Mouse (Mus musculus) stomach, embryonic 16.5 days (tissue): Measurements from ENCODE around the gene Prkaa1. TPM values are rescaled to one million over a fixed set of nuclear protein-coding genes. Genes with fewer than 3 reads are reported as not detected.
"Not testable (repeated sequence)": the region's sequence is repeated elsewhere in the genome, so short reads cannot be mapped to it uniquely, and the experiment has no call there.

ENCODE experiments used
- ATAC-seq: fragments of 200-750 bp; cut with Nextera tagmentation; 2 replicates; pipeline ENCODE4 v1.8.0; 2017; ENCODE audit warnings: moderate number of reproducible peaks, moderate TSS enrichment; ENCODE audit not compliant: insufficient read depth, low FRiP score
- H3K27ac ChIP-seq: fragments of 300-500 bp; sonication (generic); 2 replicates; pipeline ENCODE4 v1.5.1; 2014; ENCODE audit warnings: low read length
- H3K27me3 ChIP-seq: fragments of 300-500 bp; sonication (generic); 2 replicates; pipeline ENCODE4 v1.6.1; 2014; ENCODE audit warnings: low read length, control low read depth, mixed read lengths; ENCODE audit not compliant: control insufficient read depth, insufficient read depth
- H3K36me3 ChIP-seq: fragments of 300-500 bp; sonication (generic); 2 replicates; pipeline ENCODE4 v1.6.1; 2014; ENCODE audit warnings: low read length; ENCODE audit not compliant: control insufficient read depth, insufficient read depth
- H3K4me1 ChIP-seq: fragments of 300-500 bp; sonication (generic); 2 replicates; pipeline ENCODE4 v1.6.1; 2014; ENCODE audit warnings: low read length, control low read depth, mixed read lengths; ENCODE audit not compliant: control insufficient read depth, insufficient read depth
- H3K4me2 ChIP-seq: fragments of 300-500 bp; sonication (generic); 2 replicates; pipeline ENCODE4 v1.6.1; 2014; ENCODE audit warnings: low read depth, low read length, mixed read lengths
- H3K4me3 ChIP-seq: fragments of 300-500 bp; sonication (generic); replicated peaks from 2 replicates; pipeline ENCODE4 v1.5.1; 2014; ENCODE audit warnings: mild to moderate bottlenecking, low read length
- H3K9ac ChIP-seq: fragments of 300-500 bp; sonication (generic); 2 replicates; pipeline ENCODE4 v1.6.1; 2014; ENCODE audit warnings: low read length
- H3K9me3 ChIP-seq: fragments of 300-500 bp; sonication (generic); replicated peaks from 2 replicates; pipeline ENCODE4 v1.6.1; 2016; ENCODE audit warnings: low read length, control low read depth; ENCODE audit not compliant: control insufficient read depth
- WGBS: fragments of 180-500 bp; shearing (Covaris S2); extraction: QIAGEN DNeasy Blood & Tissue Kit; methylation state at CpG from one replicate; pipeline ENCODE4 v1.1.7; 2014; 5-methylcytosine and 5-hydroxymethylcytosine counted together
- polyA plus RNA-seq: library from polyadenylated mRNA; unstranded; fragments of >200 nt; fragmentation: Nextera tagmentation; extraction: Ambion mirVana; gene quantifications from 2 replicates; pipeline ENCODE4 v1.2.1, GENCODE M21; 2015

Gene Prkaa1
- polyA plus RNA-seq, 1 experiment from 2014 or later, result 24.2 TPM

DNA sequence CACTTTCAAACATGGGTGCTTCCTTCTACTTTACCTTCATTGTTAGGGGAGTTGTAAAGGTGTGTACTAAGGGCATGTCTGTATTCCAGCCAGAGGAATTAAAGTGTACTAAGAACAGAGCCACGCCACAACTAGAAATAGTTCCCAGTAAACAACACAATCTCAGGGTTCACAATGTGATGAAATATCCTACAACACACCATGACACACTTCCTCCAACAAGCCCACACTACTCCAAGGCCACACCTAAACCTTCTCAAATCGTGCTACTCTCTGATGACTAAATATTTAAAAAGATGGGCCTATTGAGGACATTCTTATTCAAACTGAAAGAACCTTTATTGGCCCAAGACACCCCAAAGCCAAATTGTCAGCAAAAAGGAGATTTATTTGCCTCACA lies 16.2 kb upstream of the Prkaa1 start:
- Histone ChIP-seq H3K36me3 (0 out of 2 replicates have a peak, but pooled peaks cover 5% of the 10 kb centered on the region), H3K27ac (no peak overlapping the region; the same call in 1 of the 2 replicates), H3K9ac (no peak overlapping the region), H3K9me3 (no peaks in the 10 kb centered on the region), H3K4me1 (no peaks in the 10 kb centered on the region), H3K27me3 (no peaks in the 10 kb centered on the region), H3K4me3 (no peak overlapping the region), H3K4me2 (no peak overlapping the region)
- no peak for ATAC-seq
- WGBS, result 81% methylated on average over 2 of the region's 2 CpGs

DNA sequence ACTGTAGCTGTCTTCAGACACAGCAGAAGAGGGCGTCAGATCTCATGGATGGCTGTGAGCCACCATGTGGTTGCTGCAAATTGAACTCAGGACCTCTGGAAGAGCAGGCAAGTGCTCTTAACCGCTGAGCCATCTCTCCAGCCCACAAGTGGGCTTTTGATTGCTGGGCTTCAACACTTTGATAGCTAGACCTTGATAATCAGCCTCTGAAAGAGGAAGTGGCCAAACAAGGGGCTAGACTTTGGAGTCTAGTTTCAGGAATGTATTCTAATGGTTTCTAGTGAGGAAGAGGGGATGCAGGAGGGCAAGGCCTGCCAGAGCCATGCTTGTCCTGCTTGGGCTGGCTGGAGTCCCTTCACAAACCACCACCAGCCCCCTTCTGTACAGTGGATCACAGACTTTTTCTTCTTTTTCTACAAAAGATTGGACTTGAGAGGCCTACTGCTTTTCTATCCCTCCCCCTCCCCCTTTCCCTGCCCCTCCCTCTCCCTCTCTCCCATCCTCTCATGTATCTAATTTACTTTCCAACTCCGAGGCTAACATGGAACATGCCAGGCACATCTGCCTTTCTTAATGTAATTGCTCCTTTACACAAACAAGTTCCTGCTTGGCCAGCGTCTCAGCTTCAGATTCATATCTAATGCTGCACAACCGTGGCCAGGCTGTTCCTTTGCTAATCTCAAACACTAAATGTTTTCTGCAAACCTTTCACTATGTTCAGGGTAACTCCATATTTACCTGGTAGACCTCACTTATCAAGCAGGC lies 15.3 kb upstream of the Prkaa1 start:
- 52% methylated on average over 5 of the region's 5 CpGs for WGBS
- H3K4me1 ChIP-seq, result no peaks in the 10 kb centered on the region
- ATAC-seq, result no peak

DNA sequence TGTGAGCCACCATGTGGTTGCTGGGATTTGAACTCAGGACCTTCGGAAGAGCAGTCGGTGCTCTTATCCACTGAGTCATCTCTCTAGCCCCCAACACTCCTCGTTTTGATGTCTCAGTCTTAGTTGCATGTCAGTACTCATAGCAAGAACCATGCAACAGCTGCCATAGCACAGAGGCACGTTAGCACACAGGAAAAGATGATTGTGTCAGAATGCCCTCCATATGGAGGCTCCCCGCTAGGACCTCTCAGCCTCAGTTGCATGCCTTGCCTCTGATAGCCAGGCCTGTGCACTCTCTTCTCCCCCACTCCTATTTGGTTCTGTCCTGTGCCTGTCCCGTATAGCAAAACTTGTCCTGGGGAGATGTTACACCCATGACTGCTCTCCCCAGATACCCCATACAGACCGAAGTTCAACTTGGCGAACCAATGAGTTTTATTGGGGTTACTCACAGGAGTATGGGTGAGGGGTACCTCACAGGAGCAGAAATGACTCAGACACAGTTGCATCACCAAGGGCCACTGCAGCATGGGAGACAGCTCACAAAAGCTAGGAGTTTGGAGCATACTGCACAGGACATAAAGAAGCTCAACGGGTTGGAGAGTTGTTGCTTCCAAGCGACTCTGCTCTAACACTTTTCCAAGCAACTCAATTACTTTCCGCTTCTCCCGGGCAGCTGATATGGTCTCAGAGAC lies 14.4 kb upstream of the Prkaa1 start:
- no peaks in the 10 kb centered on the region for H3K36me3 ChIP-seq
- no peak overlapping the region for H3K9ac ChIP-seq
- no peak overlapping the region for H3K4me2 ChIP-seq
- H3K4me1 ChIP-seq, result no peaks in the 10 kb centered on the region
- H3K4me3 ChIP-seq, result no peak overlapping the region
- 87% methylated on average over 12 of the region's 12 CpGs for WGBS
- H3K27ac ChIP-seq, result no peak overlapping the region
- no peaks in the 10 kb centered on the region for H3K9me3 ChIP-seq
- no peaks in the 10 kb centered on the region for H3K27me3 ChIP-seq
- ATAC-seq, result peak; percentile 33; the same call in 1 of the 2 replicates

More for the DNA sequence above, 15.3 kb upstream of the Prkaa1 start:
- no peak overlapping the region for H3K4me3 ChIP-seq
- no peaks in the 10 kb centered on the region for H3K9me3 ChIP-seq
- no peaks in the 10 kb centered on the region for H3K36me3 ChIP-seq
- no peak overlapping the region for H3K27ac ChIP-seq
- H3K9ac ChIP-seq, result no peak overlapping the region
- no peak overlapping the region for H3K4me2 ChIP-seq
- no peaks in the 10 kb centered on the region for H3K27me3 ChIP-seq

DNA sequence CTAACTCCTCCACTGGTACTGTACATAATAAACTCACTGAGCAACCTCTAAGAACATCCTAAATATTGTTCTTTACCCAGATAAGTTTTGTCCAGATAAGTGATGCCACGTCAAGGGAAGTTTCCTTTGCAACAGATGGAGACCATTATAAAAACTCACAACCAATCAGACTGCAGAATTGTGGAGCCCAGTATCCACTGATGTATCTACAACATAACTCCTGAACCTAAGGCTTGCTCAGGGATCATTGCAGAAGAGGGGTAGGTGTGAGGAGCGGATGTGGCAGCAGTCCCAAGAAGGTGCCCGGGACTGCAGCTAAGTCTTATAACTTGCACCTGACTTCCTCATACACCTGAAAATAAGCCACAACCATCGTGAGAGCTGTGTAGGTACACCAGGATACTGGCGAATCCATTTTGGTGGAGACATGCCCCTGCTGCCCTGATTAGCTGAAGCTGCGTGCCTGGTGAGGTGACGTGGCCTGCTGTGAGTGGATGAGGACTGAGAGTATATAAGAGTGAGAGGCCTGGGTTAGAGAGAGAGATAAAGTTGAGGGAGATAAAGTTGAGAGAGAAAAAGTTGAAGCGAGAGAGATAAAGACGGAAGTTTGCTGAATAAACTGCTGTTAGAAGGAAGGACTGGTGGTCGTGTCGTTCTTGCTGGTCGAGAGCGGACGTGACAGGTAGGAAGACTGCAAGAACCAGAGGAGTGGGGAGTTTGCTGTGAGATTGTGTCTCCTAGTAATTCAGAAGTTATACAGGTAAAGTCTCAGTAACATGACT lies 12.6 kb upstream of the Prkaa1 start:
- not testable (repeated sequence) for H3K36me3 ChIP-seq, H3K27me3 ChIP-seq, H3K9me3 ChIP-seq, ATAC-seq, H3K9ac ChIP-seq, H3K4me2 ChIP-seq, H3K4me3 ChIP-seq, H3K27ac ChIP-seq, H3K4me1 ChIP-seq
- 74% methylated on average over 14 of the region's 14 CpGs for WGBS

DNA sequence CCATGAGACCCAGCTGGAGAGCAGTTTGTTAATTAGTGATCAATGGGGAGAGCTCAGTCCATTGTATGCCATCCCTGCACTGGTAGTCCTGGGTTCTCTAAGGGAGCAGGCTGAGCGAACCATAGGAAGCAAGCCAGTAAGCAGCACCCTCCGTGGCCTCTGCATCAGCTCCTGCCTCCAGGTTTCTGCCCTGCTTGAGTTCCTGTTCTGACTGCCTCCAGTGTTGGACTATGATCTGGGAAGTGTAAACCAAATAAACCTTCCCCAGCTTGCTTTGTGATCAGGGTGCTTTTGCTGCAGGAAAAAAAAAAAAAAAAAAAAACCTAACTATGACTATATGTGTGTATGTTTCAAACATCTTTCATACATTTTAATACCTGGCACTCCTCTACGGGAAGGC lies 10.4 kb upstream of the Prkaa1 start:
- peak; percentile 25; the same call in 1 of the 2 replicates for ATAC-seq
- no peaks in the 10 kb centered on the region for H3K27me3 ChIP-seq
- H3K27ac ChIP-seq, result no peak overlapping the region
- H3K36me3 ChIP-seq, result no peaks in the 10 kb centered on the region
- no peaks in the 10 kb centered on the region for H3K9me3 ChIP-seq
- H3K4me3 ChIP-seq, result no peak overlapping the region
- 79% methylated on average over 3 of the region's 3 CpGs for WGBS
- H3K4me1 ChIP-seq, result no peaks in the 10 kb centered on the region
- H3K9ac ChIP-seq, result no peak overlapping the region
- H3K4me2 ChIP-seq, result no peak overlapping the region

DNA sequence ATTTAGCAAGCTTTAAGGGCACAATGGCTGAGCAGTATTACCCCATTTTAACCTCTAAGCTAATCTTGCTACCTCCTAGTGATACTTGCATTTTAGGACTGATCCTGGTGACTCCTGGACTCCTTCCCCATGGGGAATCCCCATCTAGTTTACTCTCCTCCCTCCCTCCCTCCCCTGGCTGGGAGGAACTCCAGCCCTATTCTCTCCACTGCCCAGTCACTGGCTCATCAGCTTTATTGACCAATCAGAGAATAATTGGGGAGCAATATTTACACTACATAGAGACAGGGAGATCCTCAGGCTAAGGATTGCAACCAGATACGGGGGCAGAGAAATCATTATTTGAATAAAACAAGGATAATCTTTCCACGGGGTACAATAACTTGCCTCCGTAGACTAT lies 9.5 kb upstream of the Prkaa1 start:
- Histone ChIP-seq H3K9ac (no peak overlapping the region), H3K4me3 (no peak overlapping the region), H3K36me3 (no peaks in the 10 kb centered on the region), H3K27ac (no peak overlapping the region), H3K9me3 (no peaks in the 10 kb centered on the region), H3K4me2 (no peak overlapping the region), H3K27me3 (no peaks in the 10 kb centered on the region), H3K4me1 (no peaks in the 10 kb centered on the region)
- ATAC-seq, result no peak
- 68% methylated on average over 3 of the region's 3 CpGs for WGBS

DNA sequence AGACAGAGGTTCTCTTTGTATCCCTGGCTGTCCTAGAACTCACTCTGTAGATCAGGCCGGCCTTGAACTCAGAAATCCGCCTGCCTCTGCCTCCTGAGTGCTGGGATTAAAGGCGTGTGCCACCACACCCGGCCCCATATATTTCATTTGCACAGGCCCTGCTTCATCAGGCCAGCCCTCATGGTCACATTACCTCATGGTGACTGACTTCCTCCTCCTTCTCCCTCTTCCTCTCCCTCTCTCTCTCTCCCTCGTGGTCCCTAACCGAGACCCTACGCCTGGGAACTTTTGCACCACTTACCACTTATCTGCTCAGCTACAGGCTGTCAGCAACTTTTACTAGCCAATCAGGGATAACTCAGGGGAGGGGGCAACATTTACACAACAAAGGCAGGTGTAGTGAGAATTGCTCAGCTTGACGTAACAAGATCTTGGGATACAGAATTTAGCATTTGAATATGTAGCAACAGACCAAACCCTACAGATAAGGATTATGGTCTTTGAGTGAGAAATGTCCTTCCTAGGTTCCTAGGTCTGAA lies 8.6 kb upstream of the Prkaa1 start:
- no peak overlapping the region for H3K4me2 ChIP-seq
- no peaks in the 10 kb centered on the region for H3K9me3 ChIP-seq
- H3K4me1 ChIP-seq, result no peaks in the 10 kb centered on the region
- no peaks in the 10 kb centered on the region for H3K27me3 ChIP-seq
- H3K9ac ChIP-seq, result no peak overlapping the region
- no peaks in the 10 kb centered on the region for H3K36me3 ChIP-seq
- 80% methylated on average over 8 of the region's 8 CpGs for WGBS
- no peak for ATAC-seq
- no peak overlapping the region for H3K4me3 ChIP-seq
- H3K27ac ChIP-seq, result no peak overlapping the region

DNA sequence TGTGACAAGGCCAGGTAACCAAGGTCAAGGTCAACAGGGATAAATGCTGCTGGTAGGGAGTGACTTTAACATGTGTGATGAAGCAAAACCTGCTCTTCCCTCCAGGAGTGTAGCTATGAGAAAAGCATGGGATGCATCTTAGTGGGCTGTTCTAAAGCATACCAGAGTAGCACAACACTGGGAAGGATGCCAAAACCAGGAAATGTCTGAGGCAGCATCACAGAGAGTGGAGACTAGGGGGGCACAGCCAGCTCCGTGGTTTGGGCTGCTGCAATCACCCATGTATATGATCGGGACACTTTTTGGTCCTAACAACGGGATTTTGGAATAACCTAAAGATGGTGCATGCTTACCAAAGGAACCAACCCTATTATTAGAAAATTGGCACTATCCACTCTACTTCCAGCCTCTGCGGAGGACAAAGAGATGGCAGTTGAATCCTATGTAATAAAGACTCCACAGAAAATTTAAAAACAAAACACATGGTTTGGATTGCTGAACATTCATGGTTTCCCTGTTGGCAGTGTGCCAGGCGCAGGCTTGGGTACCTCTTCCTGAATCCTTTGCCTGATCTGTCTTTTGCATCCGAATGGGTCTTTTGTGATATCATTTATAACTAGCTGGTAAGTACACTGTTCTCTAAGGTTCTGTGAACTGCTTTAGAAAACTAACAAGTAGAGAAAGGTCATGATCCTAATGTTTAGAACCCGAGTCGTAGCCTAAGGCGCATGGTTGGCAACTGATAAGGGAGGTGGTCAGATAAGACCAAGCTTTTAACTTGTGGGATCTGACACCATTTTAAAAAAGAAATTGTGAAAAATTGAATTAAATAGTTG lies 5.4 kb upstream of the Prkaa1 start:
- WGBS, result 62% methylated on average over 9 of the region's 9 CpGs
- H3K9ac ChIP-seq, result no peak overlapping the region
- no peaks in the 10 kb centered on the region for H3K36me3 ChIP-seq
- H3K4me3 ChIP-seq, result no peak overlapping the region
- no peaks in the 10 kb centered on the region for H3K4me1 ChIP-seq
- H3K9me3 ChIP-seq, result no peaks in the 10 kb centered on the region
- H3K4me2 ChIP-seq, result no peak overlapping the region
- no peak for ATAC-seq
- H3K27me3 ChIP-seq, result no peaks in the 10 kb centered on the region
- no peak overlapping the region for H3K27ac ChIP-seq
